28 mouse cellular contexts compared by ENCODE assay signal in genomic region chr5:145881207-145881606, GRCm38 (mm10). TPM values are rescaled to one million over a fixed set of nuclear protein-coding genes. Genes with fewer than 3 reads are reported as not detected.
"Had no signal": no experiment of that assay in that cellular context is flagged by ENCODE, and none has a peak within 500 bp of the region (broad histone marks: within the 10 kb centered on the region; RNA-seq: fewer than 3 reads in every experiment).

No protein-coding gene starts in this region.

- H3K9ac ChIP-seq: heart, embryonic 12.5 days; hindbrain, embryonic 12.5 days; hindbrain, embryonic 14.5 days; intestine, embryonic 15.5 days; limb, embryonic 12.5 days had no signal

- ATAC-seq: hindbrain, embryonic 16.5 days; inflammation-experienced regulatory T-cells, adult 6 months; intestine, embryonic 15.5 days; intestine, postnatal 0 days had no signal

- H3K36me3 ChIP-seq: heart, embryonic 10.5 days; heart, embryonic 12.5 days; hindbrain, embryonic 10.5 days; hindbrain, embryonic 12.5 days; intestine, embryonic 15.5 days; limb, embryonic 10.5 days; limb, embryonic 12.5 days had no signal

- H3K4me1 ChIP-seq: heart, embryonic 10.5 days; heart, embryonic 12.5 days; hindbrain, embryonic 10.5 days; hindbrain, embryonic 12.5 days; intestine, embryonic 15.5 days; limb, embryonic 10.5 days; limb, embryonic 12.5 days had no signal

- H3K27ac ChIP-seq: gastrocnemius, adult 2 months; heart, embryonic 10.5 days; hindbrain, embryonic 10.5 days; hindbrain, embryonic 12.5 days; hindbrain, embryonic 14.5 days; intestine, embryonic 15.5 days; layer of hippocampus, adult 2 months; left cerebral cortex, adult 2 months; limb, embryonic 10.5 days; limb, embryonic 12.5 days had no signal

- H3K9me3 ChIP-seq: intestine, embryonic 15.5 days had no signal

- H3K27me3 ChIP-seq: heart, embryonic 12.5 days; hindbrain, embryonic 12.5 days; intestine, embryonic 15.5 days; limb, embryonic 12.5 days had no signal

- H3K4me2 ChIP-seq: heart, embryonic 12.5 days; hindbrain, embryonic 12.5 days; hindbrain, embryonic 14.5 days; intestine, embryonic 15.5 days; limb, embryonic 12.5 days had no signal

- DNase-seq: gastrocnemius, adult 2 months; gastrocnemius, postnatal 10 days; gastrocnemius, postnatal 25 days; heart, adult 18-20 months; heart, postnatal 10 days; heart, postnatal 4 days; kidney, adult 18-20 months; kidney, adult 8-10 months; kidney, postnatal 10 days; kidney, postnatal 25 days; kidney, postnatal 4 days had no signal

- H3K4me3 ChIP-seq: gastrocnemius, adult 2 months; heart, embryonic 10.5 days; heart, embryonic 12.5 days; hindbrain, embryonic 10.5 days; hindbrain, embryonic 12.5 days; intestine, embryonic 15.5 days; layer of hippocampus, adult 2 months; left cerebral cortex, adult 2 months; limb, embryonic 10.5 days; limb, embryonic 12.5 days had no signal

RNA-seq across cellular contexts. Expression of gene Cyp3a11, which starts 1.4 kb away (rescaled TPM):
- polyA plus RNA-seq: frontal cortex, adult 2 months; heart, embryonic 10.5 days; heart, embryonic 12.5 days; heart, embryonic 14.5 days; hindbrain, embryonic 10.5 days; hindbrain, embryonic 12.5 days; hindbrain, embryonic 14.5 days; hindbrain, embryonic 16.5 days; inflammation-experienced regulatory T-cells, adult 6 months; kidney, embryonic 14.5 days; limb, embryonic 10.5 days; limb, embryonic 12.5 days; limb, embryonic 14.5 days had no signal
